Mouse (Mus musculus) MEL (cell line): ENCODE results near the gene Cep295nl. TPM values are rescaled to one million over a fixed set of nuclear protein-coding genes. Genes with fewer than 3 reads are reported as not detected.

Experiments used
- DNase-seq: peaks from one replicate; pipeline ENCODE4 v3.0.0; 2011; ENCODE audit warnings: low read depth, low spot score
- H3K27ac ChIP-seq: 2 replicates; pipeline ENCODE4 v1.5.1; 2012; ENCODE audit warnings: low read depth, mild to moderate bottlenecking, control low read depth, low read length, moderate library complexity; ENCODE audit not compliant: control insufficient read depth
- H3K27me3 ChIP-seq, 2 experiments: fragments of 150-350 bp in 1 of 2; sonication (generic) in 1 of 2; 2 replicates each; pipeline ENCODE4 v1.6.1; 2012; ENCODE audit warnings: low read length in 2 of 2, mild to moderate bottlenecking in 2 of 2, improper control_type of control experiment in 1 of 2, moderate library complexity in 1 of 2; ENCODE audit not compliant: insufficient read depth in 2 of 2, control insufficient read depth in 1 of 2
- H3K36me3 ChIP-seq, 2 experiments: 2 replicates each; pipeline ENCODE4 v1.6.1; 2012 to 2014; ENCODE audit warnings: low read length in 2 of 2, improper control_type of control experiment in 1 of 2, inconsistent platforms in 1 of 2, mild to moderate bottlenecking in 1 of 2; ENCODE audit not compliant: insufficient read depth in 2 of 2, control insufficient read depth in 1 of 2
- H3K4me1 ChIP-seq, 2 experiments: fragments of 150-350 bp in 1 of 2; sonication (generic) in 1 of 2; 2 replicates each; pipeline ENCODE4 v1.6.1; 2012; ENCODE audit warnings: low read length in 2 of 2, improper control_type of control experiment in 1 of 2, mild to moderate bottlenecking in 1 of 2; ENCODE audit not compliant: insufficient read depth in 2 of 2, control insufficient read depth in 1 of 2
- H3K4me3 ChIP-seq, 2 experiments: fragments of 150-350 bp in 1 of 2; sonication (generic) in 1 of 2; 2 replicates each; pipeline ENCODE4 v1.5.1; 2012; ENCODE audit warnings: low read depth in 2 of 2, low read length in 2 of 2, mild to moderate bottlenecking in 2 of 2, moderate library complexity in 2 of 2, control low read depth in 1 of 2, improper control_type of control experiment in 1 of 2; ENCODE audit not compliant: control insufficient read depth in 1 of 2, insufficient read depth in 1 of 2
- H3K79me2 ChIP-seq: 2 replicates; pipeline ENCODE4 v1.6.1; 2012; ENCODE audit warnings: mild to moderate bottlenecking, low read length, moderate library complexity; ENCODE audit not compliant: control insufficient read depth, poor library complexity, insufficient read depth
- H3K9ac ChIP-seq: 2 replicates; pipeline ENCODE4 v1.6.1; 2012; ENCODE audit warnings: low read depth, mild to moderate bottlenecking, control low read depth, low read length, moderate library complexity; ENCODE audit not compliant: control insufficient read depth, poor library complexity, severe bottlenecking
- H3K9me3 ChIP-seq: fragments of 150-350 bp; sonication (generic); replicated peaks from 2 replicates; pipeline ENCODE4 v1.6.1; 2012; ENCODE audit warnings: mild to moderate bottlenecking, low read length, improper control_type of control experiment, moderate library complexity; ENCODE audit not compliant: insufficient read depth
- BHLHE40 ChIP-seq: IDR thresholded peaks from 2 replicates; pipeline ENCODE4 v1.6.1; 2012; ENCODE audit warnings: low read depth, mild to moderate bottlenecking, inconsistent platforms, low read length, improper control_type of control experiment, borderline replicate concordance
- CHD1 ChIP-seq: IDR thresholded peaks from 2 replicates; pipeline ENCODE4 v1.6.1; 2012; ENCODE audit warnings: low read depth, mild to moderate bottlenecking, inconsistent platforms, low read length, improper control_type of control experiment
- CTCF ChIP-seq, 3 experiments: IDR thresholded peaks in 2 of 3; conservative IDR thresholded peaks in 1 of 3; 2 replicates each; pipeline ENCODE4 v1.5.1; 2011 to 2012; ENCODE audit warnings: low read length in 3 of 3, low read depth in 2 of 3, mild to moderate bottlenecking in 2 of 3, improper control_type of control experiment in 1 of 3, inconsistent platforms in 1 of 3, mixed read lengths in 1 of 3, moderate library complexity in 1 of 3; ENCODE audit not compliant: control insufficient read depth in 1 of 3, insufficient read depth in 1 of 3, poor library complexity in 1 of 3, severe bottlenecking in 1 of 3
- ELF1 ChIP-seq: IDR thresholded peaks from 2 replicates; pipeline ENCODE4 v1.6.1; 2014; ENCODE audit warnings: low read depth, mild to moderate bottlenecking, inconsistent platforms, low read length, improper control_type of control experiment, moderate library complexity
- EP300 ChIP-seq, 2 experiments: IDR thresholded peaks; 2 replicates each; pipeline ENCODE4 v1.6.1; 2011; ENCODE audit warnings: improper control_type of control experiment in 2 of 2, low read length in 2 of 2, low read depth in 1 of 2, mild to moderate bottlenecking in 1 of 2
- GABPA ChIP-seq: IDR thresholded peaks from 2 replicates; pipeline ENCODE4 v1.6.1; 2012; ENCODE audit warnings: low read depth, mild to moderate bottlenecking, inconsistent platforms, low read length, improper control_type of control experiment, moderate library complexity
- JUND ChIP-seq: IDR thresholded peaks from 2 replicates; pipeline ENCODE4 v1.6.1; 2011; ENCODE audit warnings: low read depth, mild to moderate bottlenecking, improper control_type of control experiment, low read length
- MAZ ChIP-seq: IDR thresholded peaks from 2 replicates; pipeline ENCODE4 v1.6.1; 2012; ENCODE audit warnings: low read depth, mild to moderate bottlenecking, inconsistent platforms, low read length, improper control_type of control experiment
- MYB ChIP-seq: IDR thresholded peaks from 2 replicates; pipeline ENCODE4 v1.6.1; 2011; ENCODE audit warnings: mild to moderate bottlenecking, low read depth, low read length, improper control_type of control experiment
- MYC ChIP-seq: IDR thresholded peaks from 2 replicates; pipeline ENCODE4 v1.6.1; 2011; ENCODE audit warnings: low read depth, mild to moderate bottlenecking, low read length, improper control_type of control experiment, moderate library complexity
- NELFE ChIP-seq: IDR thresholded peaks from 2 replicates; pipeline ENCODE4 v1.6.1; 2011; ENCODE audit warnings: low read depth, low read length, improper control_type of control experiment
- POLR2AphosphoS2 ChIP-seq: IDR thresholded peaks from 2 replicates; pipeline ENCODE4 v1.6.1; 2011; ENCODE audit warnings: low read length, improper control_type of control experiment
- POLR2AphosphoS5 ChIP-seq: IDR thresholded peaks from 2 replicates; pipeline ENCODE4 v1.6.1; 2012; ENCODE audit warnings: low read depth, borderline replicate concordance, mild to moderate bottlenecking, inconsistent platforms, low read length, moderate library complexity, mixed read lengths
- RAD21 ChIP-seq: IDR thresholded peaks from 2 replicates; pipeline ENCODE4 v1.6.1; 2011; ENCODE audit warnings: mild to moderate bottlenecking, low read depth, low read length, improper control_type of control experiment
- SMC3 ChIP-seq: IDR thresholded peaks from 2 replicates; pipeline ENCODE4 v1.6.1; 2011; ENCODE audit warnings: low read depth, low read length, improper control_type of control experiment
- TAL1 ChIP-seq: IDR thresholded peaks from 2 replicates; pipeline ENCODE4 v1.6.1; 2012; ENCODE audit warnings: mild to moderate bottlenecking, inconsistent platforms, low read length, moderate library complexity, mixed read lengths
- ZC3H11A ChIP-seq: IDR thresholded peaks from 2 replicates; pipeline ENCODE4 v1.6.1; 2012; ENCODE audit warnings: low read depth, mild to moderate bottlenecking, inconsistent platforms, low read length, improper control_type of control experiment
- ZNF384 ChIP-seq: IDR thresholded peaks from 2 replicates; pipeline ENCODE4 v1.6.1; 2012; ENCODE audit warnings: low read depth, mild to moderate bottlenecking, inconsistent platforms, low read length, improper control_type of control experiment
- polyA plus RNA-seq, 2 experiments: library from polyadenylated mRNA; stranded (reverse) in 1 of 2; unstranded in 1 of 2; fragments of >175 nt in 1 of 2; fragments of >200 nt in 1 of 2; gene quantifications; 2 replicates each; pipeline versions ENCODE4 v1.2.1 to v1.2.4; 2012; ENCODE audit warnings: low replicate concordance in 2 of 2, low read depth in 1 of 2; ENCODE audit not compliant: insufficient read length in 2 of 2, insufficient read depth in 1 of 2, missing spikeins in 1 of 2
- total RNA-seq: library from RNA; depleted of rRNA; stranded (reverse); fragments of 300-350 nt; gene quantifications from 2 replicates; pipeline ENCODE4 v1.2.3, GENCODE M21; 2012

The Cep295nl gene
- total and polyA plus RNA-seq, 3 experiments: not detected

- H3K79me2 ChIP-seq: no peaks in the 10 kb centered on the region
- no peaks in the 10 kb centered on the region for H3K36me3 ChIP-seq
- H3K27me3 ChIP-seq: peaks cover 18 to 27% of the 10 kb centered on the region in 2 experiments
- H3K9me3 ChIP-seq: no peaks in the 10 kb centered on the region
- peak; percentile 26 for DNase-seq
- no peak overlapping the region for H3K4me3 ChIP-seq
- no peaks in the 10 kb centered on the region for H3K4me1 ChIP-seq
- H3K9ac ChIP-seq: no peak overlapping the region
- no peak for TF ChIP-seq MYC
- no peak for TF ChIP-seq GABPA
- TF ChIP-seq EP300 (IDR thresholded peaks at IDR 0.05; ENCODE audit: low read depth in 1 of 2, low read length in 2 of 2): no peak
- no peak overlapping the region for H3K27ac ChIP-seq
These were observed 43.5 kb downstream of the Cep295nl start for GRCm38 (mm10) chr11:118298810-118299209.

GRCm38 (mm10) chr11:118297967-118298366 is 44.3 kb downstream of the Cep295nl start:
- Histone ChIP-seq H3K9ac (no peak overlapping the region), H3K4me3 (no peak overlapping the region), H3K27ac (no peak overlapping the region), H3K4me1 (no peaks in the 10 kb centered on the region), H3K79me2 (no peaks in the 10 kb centered on the region), H3K36me3 (no peaks in the 10 kb centered on the region), H3K9me3 (no peaks in the 10 kb centered on the region), H3K27me3 (peaks cover 14 to 25% of the 10 kb centered on the region in 2 experiments)
- DNase-seq: no peak
- no peak for TF ChIP-seq ZNF384
- no peak for TF ChIP-seq TAL1
- peak in 2 of 3 experiments; percentile 25 to 29; a peak in 3 of 6 replicates for TF ChIP-seq CTCF (IDR thresholded peaks at IDR 0.05 in 2 of 3, conservative IDR thresholded peaks at IDR 0.05 in 1 of 3; ENCODE audit: control insufficient read depth in 1 of 3, insufficient read depth in 1 of 3, low read depth in 2 of 3, low read length in 3 of 3, poor library complexity in 1 of 3, severe bottlenecking in 1 of 3)

- Histone ChIP-seq H3K27me3 (peaks cover 3 to 14% of the 10 kb centered on the region in 2 experiments), H3K36me3 (peaks cover 0 to 8% of the 10 kb centered on the region in 2 experiments; a peak in 2 of 4 replicates), H3K27ac (no peak overlapping the region), H3K4me3 (no peak overlapping the region), H3K9me3 (no peaks in the 10 kb centered on the region), H3K4me1 (peaks cover 0 to 8% of the 10 kb centered on the region in 2 experiments; a peak in 1 of 4 replicates), H3K9ac (no peak overlapping the region), H3K79me2 (peaks cover 2% of the 10 kb centered on the region; the same call in 1 of the 2 replicates)
- TF ChIP-seq JUND: no peak
- TF ChIP-seq MYB: no peak
- no peak for TF ChIP-seq ELF1
- no peak for TF ChIP-seq POLR2AphosphoS5
- TF ChIP-seq TAL1: no peak
- no peak for TF ChIP-seq NELFE
- TF ChIP-seq CTCF (IDR thresholded peaks at IDR 0.05 in 2 of 3, conservative IDR thresholded peaks at IDR 0.05 in 1 of 3; ENCODE audit: control insufficient read depth in 1 of 3, insufficient read depth in 1 of 3, low read depth in 2 of 3, low read length in 3 of 3, poor library complexity in 1 of 3, severe bottlenecking in 1 of 3): no peak
- no peak for TF ChIP-seq MAZ
- no peak for TF ChIP-seq ZC3H11A
- no peak for TF ChIP-seq ZNF384
- no peak for TF ChIP-seq CHD1
- TF ChIP-seq RAD21: no peak
- TF ChIP-seq POLR2AphosphoS2: no peak
- TF ChIP-seq SMC3: no peak
- TF ChIP-seq BHLHE40: no peak
- no peak for DNase-seq
These were observed 47.3 kb downstream of the Cep295nl start for GRCm38 (mm10) chr11:118295026-118295425.
